Mouse (Mus musculus): ENCODE results near the gene Olfr166. TPM values are rescaled to one million over a fixed set of nuclear protein-coding genes. Genes with fewer than 3 reads are reported as not detected.

Gene Olfr166
- not detected in 2 replicates for polyA plus RNA-seq (2012; rRNA removed)

GRCm38 (mm10) chr16:19483394-19483793 is at the start of gene Olfr166:
Olfr166 (plus strand) TSS chr16:19483694.

GRCm38 (mm10) chr16:19522166-19522565 is 38.7 kb downstream of the Olfr166 start, which contains the start of gene Olfr167:
Olfr167 (minus strand) TSS chr16:19522266.

GRCm38 (mm10) chr16:19535455-19535854 is 52.0 kb downstream of the Olfr166 start, which contains the start of gene Olfr168:
Olfr168 (minus strand) TSS chr16:19535555.

Other genes with a start within 250 kb of the Olfr166 start
- gene Olfr164, start 169.6 kb upstream of the Olfr166 start, polyA plus RNA-seq (2012; rRNA removed): not detected in 2 replicates
- gene Olfr165, start 60.6 kb upstream of the Olfr166 start, polyA plus RNA-seq (2012; rRNA removed): not detected in 2 replicates
- gene Olfr167, start 38.6 kb downstream of the Olfr166 start, polyA plus RNA-seq (2012; rRNA removed): not detected in 2 replicates
- not detected in 2 replicates for gene Olfr168, start 51.9 kb downstream of the Olfr166 start, polyA plus RNA-seq (2012; rRNA removed)
- not detected in 2 replicates for gene Olfr169, start 88.1 kb downstream of the Olfr166 start, polyA plus RNA-seq (2012; rRNA removed)
- gene Olfr170, start 128.2 kb downstream of the Olfr166 start, polyA plus RNA-seq (2012; rRNA removed): not detected in 2 replicates
- not detected in 2 replicates for gene Olfr171, start 146.2 kb downstream of the Olfr166 start, polyA plus RNA-seq (2012; rRNA removed)
- not detected in 2 replicates for gene Lamp3, start 222.7 kb downstream of the Olfr166 start, polyA plus RNA-seq (2012; rRNA removed)

All from stomach, adult 2 months (tissue).